In the genomic region with DNA sequence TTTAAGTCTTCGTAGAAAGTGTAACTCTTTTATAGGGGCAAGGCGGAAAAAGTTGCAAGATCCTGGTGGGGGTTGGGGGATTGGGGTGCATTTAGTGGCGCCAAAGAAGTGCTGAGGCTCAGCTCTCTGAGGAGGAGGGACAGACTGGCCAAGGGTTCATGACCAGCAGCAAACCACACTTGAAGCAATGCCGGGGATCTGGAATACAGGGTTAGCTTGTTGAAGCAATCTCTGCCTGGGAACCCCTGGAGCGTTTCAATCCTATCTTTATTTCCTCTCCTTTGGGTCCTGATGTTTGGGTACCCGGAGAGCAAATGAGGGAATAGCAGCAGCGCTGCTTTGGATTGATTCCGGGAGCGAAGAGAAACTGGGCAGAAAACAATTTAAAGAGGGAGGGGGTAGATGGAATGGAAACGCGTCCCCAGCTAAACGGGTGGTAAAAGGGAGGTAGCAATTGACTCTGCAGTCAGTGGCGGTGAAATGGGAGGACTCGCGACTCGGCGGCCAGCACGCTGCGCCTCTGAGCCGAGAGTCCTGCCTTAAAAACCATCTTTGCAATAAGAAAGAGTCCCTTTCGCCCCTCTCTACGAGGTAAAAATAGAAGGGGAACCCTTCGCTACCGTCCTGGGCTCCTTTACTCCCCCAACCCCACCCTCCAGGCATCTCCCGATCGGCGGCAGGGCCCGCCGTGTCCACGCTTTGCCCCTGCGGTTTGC, we compare ENCODE assay signal across 9 mouse cellular contexts.
DNase-seq lines count a peak whose midpoint lies in the region; ATAC-seq and TF ChIP-seq lines count a peak whose summit lies in the region.
"Had no signal": no experiment of that assay in that cellular context is flagged by ENCODE, and none has a peak within 500 bp of the region (broad histone marks: within the 10 kb centered on the region; RNA-seq: fewer than 3 reads in every experiment).

No protein-coding gene starts in this region.

- H3K4me1 ChIP-seq in embryonic facial prominence, embryonic 12.5 days = peaks cover 15% of the 10 kb centered on the region
- peaks cover 14% of the 10 kb centered on the region for H3K4me1 ChIP-seq in intestine, embryonic 15.5 days (replicated peaks)
- H3K4me1 ChIP-seq in midbrain, postnatal 0 days (ENCODE audit: insufficient read depth, low read length) = no peaks in the 10 kb centered on the region

- no peak for TF ChIP-seq CTCF in midbrain, postnatal 0 days (IDR thresholded peaks at IDR 0.05)

- H3K9ac ChIP-seq in embryonic facial prominence, embryonic 12.5 days = no peak overlapping the region
- no peak overlapping the region for H3K9ac ChIP-seq in intestine, embryonic 15.5 days
- no peak overlapping the region for H3K9ac ChIP-seq in midbrain, postnatal 0 days (replicated peaks; ENCODE audit: low read length, poor library complexity, severe bottlenecking)

- no peaks in the 10 kb centered on the region for H3K36me3 ChIP-seq in embryonic facial prominence, embryonic 12.5 days
- no peaks in the 10 kb centered on the region for H3K36me3 ChIP-seq in intestine, embryonic 15.5 days
- H3K36me3 ChIP-seq in midbrain, postnatal 0 days (ENCODE audit: insufficient read depth, low read length) = no peaks in the 10 kb centered on the region

- ATAC-seq in embryonic facial prominence, embryonic 12.5 days (ENCODE audit: insufficient number of reproducible peaks, insufficient read depth, low FRiP score, low TSS enrichment) = no peak
- no peak for ATAC-seq in intestine, embryonic 15.5 days
- no peak for ATAC-seq in midbrain, postnatal 0 days (ENCODE audit: low FRiP score)
- ATAC-seq in megakaryocyte, adult 5-6 weeks (ENCODE audit: poor library complexity, severe bottlenecking) = no peak

- H3K9me3 ChIP-seq in embryonic facial prominence, embryonic 12.5 days = no peaks in the 10 kb centered on the region
- H3K9me3 ChIP-seq in intestine, embryonic 15.5 days = no peaks in the 10 kb centered on the region
- no peaks in the 10 kb centered on the region for H3K9me3 ChIP-seq in midbrain, postnatal 0 days (ENCODE audit: low read length)

- peak overlapping the region; percentile 50 for H3K4me2 ChIP-seq in embryonic facial prominence, embryonic 12.5 days (replicated peaks)
- H3K4me2 ChIP-seq in intestine, embryonic 15.5 days (replicated peaks) = peak overlapping the region; percentile 50
- H3K4me2 ChIP-seq in midbrain, postnatal 0 days (ENCODE audit: low read depth, low read length, poor library complexity, severe bottlenecking) = peak overlapping the region; percentile 20; the same call in 1 of the 2 replicates

- H3K4me3 ChIP-seq in embryonic facial prominence, embryonic 12.5 days = peak overlapping the region; percentile 27
- H3K4me3 ChIP-seq in intestine, embryonic 15.5 days (replicated peaks) = peak overlapping the region; percentile 15
- peak overlapping the region; percentile 7; the same call in 1 of the 2 replicates for H3K4me3 ChIP-seq in midbrain, postnatal 0 days (ENCODE audit: low read depth, low read length)

- peak; percentile 33 for DNase-seq in kidney, adult 18-20 months
- no peak for DNase-seq in kidney, postnatal 14 days
- DNase-seq in midbrain, postnatal 0 days (ENCODE audit: low spot score) = no peak
- no peak for DNase-seq in thymus, postnatal 0 days (ENCODE audit: low spot score)
- no peak for DNase-seq in thymus, adult 18-20 months
- DNase-seq: gastrocnemius, postnatal 25 days had no signal

- under 1% methylated on average over 31 of the region's 31 CpGs for WGBS in embryonic facial prominence, embryonic 12.5 days
- 2% methylated on average over 31 of the region's 31 CpGs for WGBS in intestine, embryonic 15.5 days
- 2% methylated on average over 31 of the region's 31 CpGs for WGBS in midbrain, postnatal 0 days

- no peak overlapping the region for H3K27ac ChIP-seq in embryonic facial prominence, embryonic 12.5 days
- no peak overlapping the region for H3K27ac ChIP-seq in intestine, embryonic 15.5 days
- H3K27ac ChIP-seq in midbrain, postnatal 0 days (ENCODE audit: low read depth, low read length) = no peak overlapping the region

- H3K27me3 ChIP-seq in embryonic facial prominence, embryonic 12.5 days = peaks cover 66% of the 10 kb centered on the region
- H3K27me3 ChIP-seq in intestine, embryonic 15.5 days (replicated peaks) = peaks cover 49% of the 10 kb centered on the region
- H3K27me3 ChIP-seq in midbrain, postnatal 0 days (ENCODE audit: insufficient read depth, low read length) = peaks cover 59% of the 10 kb centered on the region
